Mouse (Mus musculus): ENCODE measurements around the gene Catsperz.

DNA sequence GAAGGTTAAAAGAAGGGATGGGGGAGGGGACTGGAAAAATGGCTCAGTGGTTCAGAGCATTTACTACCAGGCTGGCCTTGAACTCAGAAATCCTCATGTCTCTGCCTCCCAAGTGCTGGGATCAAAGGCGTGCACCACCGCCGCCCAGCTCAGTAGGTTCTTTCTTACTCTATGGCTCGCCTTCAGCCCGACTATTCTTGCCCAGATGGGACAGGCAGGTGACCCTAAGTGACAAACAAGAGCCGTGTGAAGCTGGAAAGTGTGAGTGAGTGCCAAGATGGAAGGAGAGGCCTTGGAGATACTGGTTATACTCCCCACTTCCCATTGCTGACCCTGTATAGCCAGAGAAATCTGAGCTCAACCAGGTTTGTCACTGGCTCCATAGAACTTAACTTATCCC, 18.5 kb upstream of the Catsperz start:
- TF ChIP-seq USF1 (IDR thresholded peaks at IDR 0.05; ENCODE audit: low read depth), result no peak
- no peak for TF ChIP-seq MAX (IDR thresholded peaks at IDR 0.05; ENCODE audit: low read depth)
- no peak for TF ChIP-seq POLR2AphosphoS2 (IDR thresholded peaks at IDR 0.05; ENCODE audit: insufficient read length, low read depth)
- TF ChIP-seq POLR2A (IDR thresholded peaks at IDR 0.05; ENCODE audit: insufficient read length, low read depth), result no peak
- TF ChIP-seq CEBPB (IDR thresholded peaks at IDR 0.05; ENCODE audit: insufficient read depth, poor library complexity, severe bottlenecking), result no peak
- no peak for TF ChIP-seq TCF12 (IDR thresholded peaks at IDR 0.05; ENCODE audit: insufficient read depth, poor library complexity, severe bottlenecking)
- TF ChIP-seq E2F4 (IDR thresholded peaks at IDR 0.05; ENCODE audit: insufficient read depth), result no peak
- no peak for TF ChIP-seq MYOG (IDR thresholded peaks at IDR 0.05; ENCODE audit: control insufficient read depth in 1 of 3, insufficient read depth in 1 of 3, insufficient read length in 2 of 3, low read depth in 2 of 3)
- TF ChIP-seq TCF3 (IDR thresholded peaks at IDR 0.05; ENCODE audit: insufficient read length, low read depth), result no peak
